Mouse (Mus musculus) embryonic facial prominence, embryonic 10.5 days (tissue): Measurements from ENCODE around the gene Vti1a. TPM values are rescaled to one million over a fixed set of nuclear protein-coding genes. Genes with fewer than 3 reads are reported as not detected.

ENCODE experiments used
- DNase-seq: peaks from one replicate; pipeline ENCODE4 v3.0.0-alpha.2; 2017; ENCODE audit warnings: low spot score
- H3K27ac ChIP-seq: fragments of 300-500 bp; sonication (generic); replicated peaks from 2 replicates; pipeline ENCODE4 v1.5.1; 2016; ENCODE audit warnings: mild to moderate bottlenecking
- H3K27me3 ChIP-seq: fragments of 300-500 bp; sonication (generic); replicated peaks from 2 replicates; pipeline ENCODE4 v1.6.1; 2016; ENCODE audit warnings: low read depth, mild to moderate bottlenecking; ENCODE audit not compliant: poor library complexity, severe bottlenecking
- H3K36me3 ChIP-seq: fragments of 300-500 bp; sonication (generic); replicated peaks from 2 replicates; pipeline ENCODE4 v1.6.1; 2016; ENCODE audit warnings: mild to moderate bottlenecking, moderate library complexity
- H3K4me1 ChIP-seq: fragments of 300-500 bp; sonication (generic); 2 replicates; pipeline ENCODE4 v1.6.1; 2016
- H3K4me3 ChIP-seq: fragments of 300-500 bp; sonication (generic); 2 replicates; pipeline ENCODE4 v1.5.1; 2016; ENCODE audit warnings: mild to moderate bottlenecking, moderate library complexity
- H3K9me3 ChIP-seq: fragments of 300-500 bp; sonication (generic); 2 replicates; pipeline ENCODE4 v1.6.1; 2016; ENCODE audit warnings: mild to moderate bottlenecking
- WGBS: fragments of 180-500 bp; shearing (Covaris S2); methylation state at CpG from one replicate; pipeline ENCODE4 v1.1.7; 2016; 5-methylcytosine and 5-hydroxymethylcytosine counted together
- polyA plus RNA-seq: library from polyadenylated mRNA; unstranded; fragments of >200 nt; fragmentation: Nextera tagmentation; extraction: Ambion mirVana; gene quantifications from 2 replicates; pipeline ENCODE4 v1.2.1, GENCODE M21; 2016

Vti1a gene
- polyA plus RNA-seq, 1 experiment from 2014 or later = 31.2 TPM

DNA sequence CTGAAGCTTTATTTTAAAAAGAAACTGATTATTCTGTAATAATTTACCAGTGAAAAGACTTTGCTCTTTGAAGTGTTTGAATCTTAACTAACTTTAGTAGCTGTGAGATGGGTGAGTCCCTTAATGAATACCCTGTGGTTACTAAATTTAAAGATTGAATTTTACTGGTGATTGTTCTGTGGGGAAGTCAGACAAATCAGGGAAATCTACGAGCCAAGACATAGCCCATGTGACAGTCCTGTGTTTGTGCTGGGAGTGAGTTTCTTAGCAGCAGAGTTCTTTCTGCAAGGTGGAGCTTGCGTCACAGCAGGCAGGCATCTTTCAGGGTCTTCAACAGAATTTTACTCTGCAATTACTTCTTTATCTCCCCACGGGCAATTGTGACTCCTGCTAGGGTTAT lies 2.9 kb downstream of the Vti1a start:
- H3K4me1 ChIP-seq = peaks cover 22% of the 10 kb centered on the region
- H3K27me3 ChIP-seq = no peaks in the 10 kb centered on the region
- H3K9me3 ChIP-seq = no peaks in the 10 kb centered on the region
- peaks cover 19% of the 10 kb centered on the region for H3K36me3 ChIP-seq
- no peak overlapping the region for H3K27ac ChIP-seq
- no peak for DNase-seq
- H3K4me3 ChIP-seq = no peak overlapping the region
- 83% methylated on average over 3 of the region's 3 CpGs for WGBS

DNA sequence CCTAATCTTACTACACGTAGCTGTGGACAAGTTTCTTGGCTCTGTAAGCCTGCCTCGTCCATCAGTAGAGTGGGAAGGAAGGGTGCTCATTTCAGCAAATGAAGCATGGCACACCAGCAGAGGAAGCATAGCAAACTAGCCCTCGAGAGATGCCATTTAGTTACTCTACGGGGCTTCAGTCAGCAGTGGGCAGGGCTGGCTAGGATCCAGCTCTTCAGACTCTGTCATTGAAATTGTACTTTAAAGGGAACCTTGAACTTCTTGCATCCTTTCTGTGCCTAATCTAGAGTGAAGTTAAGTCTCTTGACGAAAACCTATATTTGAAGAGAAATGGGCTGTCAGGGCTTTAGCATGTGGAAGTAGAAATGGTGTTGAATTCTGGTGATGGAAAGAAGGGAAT lies 3.4 kb downstream of the Vti1a start:
- Histone ChIP-seq H3K27me3 (no peaks in the 10 kb centered on the region), H3K4me1 (peaks cover 18% of the 10 kb centered on the region), H3K27ac (no peak overlapping the region), H3K36me3 (peaks cover 24% of the 10 kb centered on the region), H3K4me3 (no peak overlapping the region), H3K9me3 (no peaks in the 10 kb centered on the region)
- DNase-seq = no peak
- WGBS = 83% methylated on average over 5 of the region's 5 CpGs

DNA sequence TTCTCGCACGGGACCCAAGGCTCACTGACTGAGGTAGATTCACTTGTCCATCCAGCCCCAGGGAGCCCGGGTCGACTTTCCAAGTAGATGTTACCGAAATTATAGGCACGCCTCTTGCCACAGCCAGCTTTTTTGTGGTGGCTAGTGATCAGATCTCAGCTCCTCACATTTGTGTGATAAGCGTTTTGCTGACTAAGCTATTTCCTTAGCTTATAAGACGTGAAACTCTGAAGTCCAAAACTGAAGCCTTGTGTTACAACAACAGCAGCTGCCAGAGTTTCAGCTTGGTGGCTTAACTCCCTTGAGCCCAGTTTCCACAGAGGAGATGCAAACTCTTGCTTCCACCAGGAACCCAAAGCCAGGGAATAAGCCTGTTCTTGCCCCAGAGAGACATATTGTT lies 6.5 kb downstream of the Vti1a start:
- H3K27me3 ChIP-seq = no peaks in the 10 kb centered on the region
- H3K9me3 ChIP-seq = no peaks in the 10 kb centered on the region
- no peak for DNase-seq
- no peaks in the 10 kb centered on the region; the same call in 1 of the 2 replicates for H3K4me1 ChIP-seq
- H3K4me3 ChIP-seq = no peak overlapping the region
- H3K36me3 ChIP-seq = peaks cover 25% of the 10 kb centered on the region
- H3K27ac ChIP-seq = no peak overlapping the region
- 93% methylated on average over 8 of the region's 8 CpGs for WGBS

DNA sequence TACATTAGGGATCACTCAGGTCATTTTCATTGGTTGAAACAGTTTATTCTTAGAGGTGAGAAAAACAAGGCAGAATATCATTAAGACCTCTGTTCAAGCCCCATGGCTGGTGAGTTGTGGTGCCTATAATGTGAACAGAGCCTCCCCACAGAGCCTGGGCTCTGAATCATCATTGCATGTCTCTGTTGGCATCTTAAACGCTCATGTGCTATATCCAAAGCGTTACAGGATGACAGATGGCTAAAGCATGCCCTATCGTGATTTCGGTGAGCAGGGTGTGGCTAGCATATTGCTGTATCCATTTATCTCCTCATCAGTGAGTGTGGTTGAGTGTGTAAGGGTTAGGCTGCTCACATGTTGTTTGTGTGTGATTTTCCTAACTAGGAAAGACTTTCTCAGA lies 11.4 kb downstream of the Vti1a start:
- WGBS = 91% methylated on average over 4 of the region's 4 CpGs
- no peaks in the 10 kb centered on the region for H3K4me1 ChIP-seq
- H3K36me3 ChIP-seq = peaks cover 54% of the 10 kb centered on the region
- no peak overlapping the region for H3K27ac ChIP-seq
- H3K9me3 ChIP-seq = no peaks in the 10 kb centered on the region
- no peak overlapping the region for H3K4me3 ChIP-seq
- H3K27me3 ChIP-seq = no peaks in the 10 kb centered on the region
- no peak for DNase-seq

DNA sequence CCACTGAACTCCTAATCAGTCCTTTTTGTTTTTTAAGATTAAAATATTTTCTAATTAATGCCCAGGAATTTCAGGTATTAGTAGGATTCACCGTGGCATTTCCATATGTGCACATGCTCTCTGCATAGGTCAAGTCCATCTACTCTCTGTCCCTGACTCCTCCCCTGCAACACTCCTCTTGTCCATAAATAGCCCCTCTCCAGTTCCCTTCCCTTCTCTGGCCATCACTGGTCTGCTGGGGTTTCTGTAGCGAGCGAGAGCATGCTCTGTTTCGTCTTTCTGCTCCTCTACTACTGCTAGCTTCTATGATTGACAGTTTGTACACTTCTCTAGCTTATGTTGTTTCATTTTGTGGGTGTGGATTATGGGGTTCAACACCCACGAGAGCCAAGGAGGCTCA lies 15.7 kb downstream of the Vti1a start:
- DNase-seq = no peak
- Histone ChIP-seq H3K27me3 (no peaks in the 10 kb centered on the region), H3K27ac (no peak overlapping the region), H3K4me1 (no peaks in the 10 kb centered on the region), H3K36me3 (peaks cover 37% of the 10 kb centered on the region), H3K9me3 (no peaks in the 10 kb centered on the region), H3K4me3 (no peak overlapping the region)
- 89% methylated on average over 5 of the region's 5 CpGs for WGBS

DNA sequence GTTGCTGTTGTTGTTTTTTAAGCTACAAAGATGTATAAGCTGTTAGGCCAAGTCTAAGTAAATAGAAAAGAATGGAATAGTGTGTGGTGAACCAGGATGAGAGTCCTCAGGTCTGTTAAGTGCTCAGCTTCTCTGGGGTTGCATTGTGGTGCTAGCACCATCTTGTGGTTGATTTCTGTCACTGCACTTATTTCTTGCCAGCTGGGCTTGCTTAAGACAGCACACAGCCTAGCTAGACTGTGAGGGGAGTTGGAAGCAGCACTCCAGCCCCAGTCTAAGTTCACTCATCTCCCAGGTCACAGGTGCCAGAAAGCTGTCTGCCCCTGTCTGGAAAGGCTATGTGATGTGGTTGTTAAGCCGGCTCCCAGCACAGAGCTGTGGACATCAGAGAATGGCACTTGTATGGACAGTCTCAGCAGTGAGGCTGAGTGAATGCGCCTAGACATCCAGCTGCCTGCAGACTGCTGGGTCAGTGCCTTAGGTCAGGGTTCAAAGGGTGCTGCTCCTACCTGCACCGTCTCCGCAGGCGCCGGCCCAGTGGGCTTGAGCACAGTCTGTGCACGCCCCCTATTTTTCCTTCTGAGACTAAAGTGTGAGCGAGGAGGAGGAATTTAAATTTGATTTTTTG lies 16.7 kb downstream of the Vti1a start:
- DNase-seq = peak; percentile 68
- Histone ChIP-seq H3K4me3 (no peak overlapping the region), H3K27ac (no peak overlapping the region), H3K9me3 (no peaks in the 10 kb centered on the region), H3K36me3 (peaks cover 37% of the 10 kb centered on the region), H3K4me1 (no peaks in the 10 kb centered on the region), H3K27me3 (no peaks in the 10 kb centered on the region)
- 87% methylated on average over 8 of the region's 8 CpGs for WGBS

DNA sequence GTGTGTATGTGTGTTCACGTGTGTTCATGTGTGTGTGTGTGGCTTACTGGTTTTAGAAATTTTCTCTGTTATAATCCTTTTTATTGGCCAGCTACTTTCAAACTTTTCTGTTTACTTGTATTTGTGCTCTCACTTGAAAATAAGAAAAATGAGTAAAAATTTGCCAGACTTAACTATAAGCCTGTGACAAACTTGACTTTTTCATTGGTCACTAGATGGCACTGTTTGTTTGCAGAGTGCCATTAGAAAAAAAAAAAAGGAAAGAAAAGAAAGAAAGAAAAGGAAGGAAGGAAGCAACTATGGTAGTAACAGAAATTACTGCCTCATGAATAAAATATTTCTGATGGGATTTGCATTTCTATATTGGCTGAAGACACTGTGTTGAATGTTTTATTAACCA lies 19.8 kb downstream of the Vti1a start:
- H3K9me3 ChIP-seq = no peaks in the 10 kb centered on the region
- no peaks in the 10 kb centered on the region for H3K4me1 ChIP-seq
- 90% methylated on average over 1 of the region's 1 CpGs for WGBS
- no peak for DNase-seq
- no peaks in the 10 kb centered on the region for H3K27me3 ChIP-seq
- peaks cover 10% of the 10 kb centered on the region for H3K36me3 ChIP-seq
- no peak overlapping the region for H3K27ac ChIP-seq
- H3K4me3 ChIP-seq = no peak overlapping the region

DNA sequence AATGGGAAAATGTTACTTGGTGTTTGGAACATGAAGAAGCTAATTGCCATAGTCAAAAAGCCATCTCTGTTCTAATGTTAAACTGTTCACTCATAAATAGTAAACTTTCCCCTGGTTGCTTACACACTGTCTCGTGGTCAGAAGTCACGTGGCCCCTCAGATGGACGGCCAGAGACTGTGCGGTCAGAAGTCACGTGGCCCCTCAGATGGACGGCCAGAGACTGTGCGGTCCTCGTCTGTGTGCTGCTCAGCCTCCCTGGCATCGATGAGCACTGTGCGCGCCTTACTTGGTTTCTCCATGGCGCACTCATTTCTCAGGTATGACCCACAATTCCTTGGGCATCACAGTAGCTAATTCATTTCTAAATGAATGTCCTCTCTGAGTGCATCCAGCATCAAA lies 20.3 kb downstream of the Vti1a start:
- no peaks in the 10 kb centered on the region for H3K27me3 ChIP-seq
- no peak overlapping the region for H3K4me3 ChIP-seq
- H3K36me3 ChIP-seq = peaks cover 5% of the 10 kb centered on the region
- DNase-seq = no peak
- H3K27ac ChIP-seq = no peak overlapping the region
- no peaks in the 10 kb centered on the region for H3K4me1 ChIP-seq
- no peaks in the 10 kb centered on the region for H3K9me3 ChIP-seq
- 88% methylated on average over 12 of the region's 12 CpGs for WGBS

DNA sequence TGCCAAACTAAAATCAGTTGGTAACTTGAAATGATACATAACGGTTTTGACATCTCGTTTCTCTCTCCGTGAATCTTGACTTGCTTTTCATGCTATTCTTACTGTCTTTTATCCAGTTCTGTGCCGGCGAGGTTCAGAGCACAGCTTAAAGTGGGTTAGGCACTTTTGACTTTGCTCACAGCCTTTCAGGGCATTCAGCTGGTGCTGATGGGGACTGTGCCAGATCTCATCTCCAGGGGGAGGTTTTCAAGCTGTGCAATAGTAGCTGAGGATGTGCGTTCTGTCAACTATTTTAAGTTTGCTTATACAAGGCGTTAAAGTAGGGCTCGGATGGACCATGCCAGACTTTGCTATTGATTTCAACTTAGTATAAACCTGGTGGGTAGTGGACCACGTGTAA lies 21.0 kb downstream of the Vti1a start:
- no peak overlapping the region for H3K4me3 ChIP-seq
- H3K9me3 ChIP-seq = no peaks in the 10 kb centered on the region
- peaks cover 4% of the 10 kb centered on the region; the same call in 1 of the 2 replicates for H3K36me3 ChIP-seq
- no peak overlapping the region for H3K27ac ChIP-seq
- no peaks in the 10 kb centered on the region for H3K4me1 ChIP-seq
- no peak for DNase-seq
- no peaks in the 10 kb centered on the region for H3K27me3 ChIP-seq
- WGBS = 87% methylated on average over 9 of the region's 9 CpGs

DNA sequence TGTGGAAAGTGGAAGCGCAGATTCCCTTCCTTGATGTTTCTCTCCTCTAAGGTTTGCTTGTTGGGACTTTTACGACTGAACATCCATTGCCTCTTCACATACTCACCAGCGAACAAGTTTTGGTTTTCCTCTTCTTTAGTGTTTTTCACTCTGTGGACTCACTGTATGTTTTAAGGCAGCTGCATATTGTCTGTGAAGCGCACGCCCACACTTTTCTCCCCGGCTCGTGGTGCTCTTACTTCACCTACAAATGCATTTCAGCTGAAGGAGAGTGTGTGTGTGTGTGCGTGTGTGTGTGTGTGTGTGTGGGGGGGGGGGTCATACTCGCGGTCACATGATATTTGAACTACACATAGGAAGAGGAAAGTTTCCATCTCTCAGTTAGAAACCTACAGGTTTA lies 21.6 kb downstream of the Vti1a start:
- 90% methylated on average over 10 of the region's 10 CpGs for WGBS
- H3K4me1 ChIP-seq = no peaks in the 10 kb centered on the region
- H3K9me3 ChIP-seq = no peaks in the 10 kb centered on the region
- no peak for DNase-seq
- H3K4me3 ChIP-seq = no peak overlapping the region
- H3K27ac ChIP-seq = no peak overlapping the region
- H3K27me3 ChIP-seq = no peaks in the 10 kb centered on the region
- peaks cover 5% of the 10 kb centered on the region; the same call in 1 of the 2 replicates for H3K36me3 ChIP-seq

DNA sequence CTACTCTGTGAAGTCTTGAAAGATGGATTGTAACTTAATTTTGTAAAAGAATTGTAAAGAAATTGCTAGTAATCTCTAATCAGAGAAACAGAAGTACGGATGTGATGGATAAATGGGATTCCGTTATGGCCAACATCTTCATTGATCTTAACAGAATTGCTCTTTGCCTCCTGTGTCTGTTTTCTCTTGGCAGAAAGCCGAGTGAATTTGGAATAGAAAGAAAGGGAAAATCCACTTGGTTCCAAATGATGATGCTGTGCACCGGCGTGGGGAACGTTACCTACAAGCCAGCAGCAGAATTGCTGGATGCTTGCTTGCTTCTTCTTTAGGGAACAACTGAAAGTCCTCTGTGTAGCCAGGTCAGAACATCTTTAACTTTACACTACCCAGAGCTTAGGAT lies 24.4 kb downstream of the Vti1a start:
- Histone ChIP-seq H3K36me3 (peaks cover 13% of the 10 kb centered on the region; the same call in 1 of the 2 replicates), H3K4me1 (no peaks in the 10 kb centered on the region), H3K27ac (no peak overlapping the region), H3K9me3 (no peaks in the 10 kb centered on the region), H3K4me3 (no peak overlapping the region), H3K27me3 (no peaks in the 10 kb centered on the region)
- WGBS = 94% methylated on average over 6 of the region's 6 CpGs
- no peak for DNase-seq

DNA sequence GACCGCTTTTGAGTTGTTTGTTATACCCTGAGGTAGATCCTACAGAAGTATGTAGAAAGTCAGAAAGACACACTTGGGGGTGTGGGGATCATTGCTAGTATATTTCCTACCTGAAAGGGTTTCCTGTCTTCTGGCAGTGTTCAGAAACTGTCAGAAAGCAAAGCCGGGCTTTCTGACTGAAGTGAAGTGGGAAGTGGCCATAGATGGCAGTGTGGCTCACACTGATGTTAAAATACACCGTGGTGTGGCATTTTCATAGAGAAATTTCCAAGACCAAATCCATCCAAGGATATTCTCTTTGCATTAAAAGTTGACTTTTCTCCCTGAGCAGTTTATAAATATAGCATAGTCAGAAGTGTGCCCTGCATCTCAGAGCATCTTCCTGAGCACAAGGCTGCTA lies 25.3 kb downstream of the Vti1a start:
- Histone ChIP-seq H3K27ac (no peak overlapping the region), H3K36me3 (peaks cover 13% of the 10 kb centered on the region; the same call in 1 of the 2 replicates), H3K9me3 (no peaks in the 10 kb centered on the region), H3K4me1 (no peaks in the 10 kb centered on the region), H3K4me3 (no peak overlapping the region), H3K27me3 (no peaks in the 10 kb centered on the region)
- WGBS = 80% methylated on average over 3 of the region's 3 CpGs
- DNase-seq = no peak

DNA sequence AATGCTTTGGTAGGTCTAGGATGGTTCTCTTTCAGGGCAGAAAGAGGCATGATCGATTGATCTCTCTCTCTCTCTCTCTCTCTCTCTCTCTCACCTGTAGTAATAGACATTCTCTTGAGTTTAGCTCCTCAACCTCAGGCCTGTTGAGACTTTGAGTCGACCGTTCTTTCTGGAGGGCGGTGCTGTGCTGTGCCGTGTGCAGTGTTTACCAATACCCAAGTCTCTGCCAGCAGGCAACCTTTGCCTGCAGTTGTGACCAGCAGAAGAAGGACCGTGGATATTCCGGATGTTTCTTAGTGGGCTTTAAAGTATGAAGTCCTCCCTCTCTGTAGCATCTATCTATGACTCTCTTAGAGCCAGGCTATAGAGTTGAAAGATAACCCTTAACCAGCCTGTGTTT lies 26.3 kb downstream of the Vti1a start:
- 96% methylated on average over 7 of the region's 7 CpGs for WGBS
- Histone ChIP-seq H3K27ac (no peak overlapping the region), H3K4me1 (no peaks in the 10 kb centered on the region), H3K27me3 (no peaks in the 10 kb centered on the region), H3K9me3 (no peaks in the 10 kb centered on the region), H3K4me3 (no peak overlapping the region), H3K36me3 (peaks cover 13% of the 10 kb centered on the region; the same call in 1 of the 2 replicates)
- no peak for DNase-seq
